Mouse (Mus musculus) hindbrain, embryonic 11.5 days (tissue): ENCODE measurements at regions not wholly inside any gene's neighbourhood (a gene's known extent, or its start where the extent isn't known, plus 50 kb on each side); places are given as distances from the start of the nearest gene placed in this dataset.

ENCODE experiments used
- ATAC-seq: fragments of 200-750 bp; cut with Nextera tagmentation; 2 replicates; pipeline ENCODE4 v1.8.0; 2017; ENCODE audit warnings: mild to moderate bottlenecking, moderate TSS enrichment, moderate library complexity; ENCODE audit not compliant: low FRiP score
- DNase-seq: peaks from one replicate; pipeline ENCODE4 v3.0.0-alpha.2; 2015; ENCODE audit warnings: low spot score
- H3K27ac ChIP-seq: fragments of 300-500 bp; sonication (generic); 2 replicates; pipeline ENCODE4 v1.5.1; 2014; ENCODE audit warnings: mild to moderate bottlenecking, low read depth, low read length
- H3K27me3 ChIP-seq: fragments of 300-500 bp; sonication (generic); 2 replicates; pipeline ENCODE4 v1.6.1; 2014; ENCODE audit warnings: mild to moderate bottlenecking, low read length, moderate library complexity, mixed read lengths; ENCODE audit not compliant: control insufficient read depth, insufficient read depth
- H3K36me3 ChIP-seq: fragments of 300-500 bp; sonication (generic); 2 replicates; pipeline ENCODE4 v1.6.1; 2014; ENCODE audit warnings: mild to moderate bottlenecking, low read length, moderate library complexity, mixed read lengths; ENCODE audit not compliant: control insufficient read depth, insufficient read depth
- H3K4me1 ChIP-seq: fragments of 300-500 bp; sonication (generic); replicated peaks from 2 replicates; pipeline ENCODE4 v1.6.1; 2014; ENCODE audit warnings: low read length, mixed read lengths; ENCODE audit not compliant: control insufficient read depth, insufficient read depth
- H3K4me2 ChIP-seq: fragments of 300-500 bp; sonication (generic); replicated peaks from 2 replicates; pipeline ENCODE4 v1.6.1; 2014; ENCODE audit warnings: mild to moderate bottlenecking, low read depth, low read length
- H3K4me3 ChIP-seq: fragments of 300-500 bp; sonication (generic); 2 replicates; pipeline ENCODE4 v1.5.1; 2014; ENCODE audit warnings: low read depth, low read length
- H3K9ac ChIP-seq: fragments of 300-500 bp; sonication (generic); 2 replicates; pipeline ENCODE4 v1.6.1; 2014; ENCODE audit warnings: low read depth, low read length
- H3K9me3 ChIP-seq: fragments of 300-500 bp; sonication (generic); 2 replicates; pipeline ENCODE4 v1.6.1; 2016; ENCODE audit warnings: low read length; ENCODE audit not compliant: control insufficient read depth
- WGBS: fragments of 180-500 bp; shearing (Covaris S2); extraction: QIAGEN DNeasy Blood & Tissue Kit; methylation state at CpG from one replicate; pipeline ENCODE4 v1.1.7; 2014; 5-methylcytosine and 5-hydroxymethylcytosine counted together

DNA sequence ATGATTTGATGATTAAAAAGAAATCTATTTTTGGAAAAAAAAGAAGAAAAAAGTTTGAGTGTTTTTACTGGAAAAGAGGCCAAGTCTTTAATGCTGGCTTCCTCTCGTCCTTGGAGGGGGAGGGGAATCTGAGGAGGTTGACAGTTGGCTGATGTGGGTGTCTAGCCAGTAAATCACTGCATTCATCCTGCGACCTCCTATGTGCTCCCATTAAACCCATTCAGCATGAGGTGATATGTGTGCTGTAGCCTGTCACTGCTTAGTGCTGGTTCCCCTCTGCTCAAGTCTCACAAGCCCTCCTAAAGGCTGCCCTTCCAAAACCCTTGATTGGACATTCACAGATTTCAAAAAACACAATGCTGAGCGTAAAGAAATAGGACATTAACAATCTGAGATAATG lies 68.7 kb downstream of the Atoh1 start:
- ATAC-seq (no peak), DNase-seq (no peak)
- Histone ChIP-seq H3K36me3 (no peaks in the 10 kb centered on the region), H3K4me3 (no peak overlapping the region), H3K4me1 (no peaks in the 10 kb centered on the region), H3K27ac (no peak overlapping the region), H3K9ac (no peak overlapping the region), H3K4me2 (no peak overlapping the region), H3K9me3 (no peaks in the 10 kb centered on the region), H3K27me3 (no peaks in the 10 kb centered on the region; the same call in 1 of the 2 replicates)
- 38% methylated on average over 3 of the region's 3 CpGs for WGBS

DNA sequence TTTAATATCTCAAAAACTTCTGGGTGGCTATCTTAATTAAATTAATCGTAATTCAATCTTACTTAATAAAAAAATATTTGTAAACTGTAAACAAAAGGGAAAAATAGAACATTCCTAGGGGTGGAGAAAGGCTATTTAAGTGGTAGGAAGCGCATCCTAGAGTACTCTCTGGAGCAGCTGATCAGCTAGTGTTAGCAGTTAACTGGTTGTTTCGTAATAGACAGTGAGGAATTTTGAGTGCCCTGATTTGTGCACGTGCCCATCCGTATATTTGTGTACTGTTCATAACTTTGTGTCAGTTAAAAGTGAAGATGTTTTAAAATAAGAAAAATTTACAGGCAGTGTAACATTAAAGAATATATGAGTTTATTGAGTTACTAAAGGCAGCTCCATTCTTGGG lies 69.9 kb downstream of the Atoh1 start:
- Histone ChIP-seq H3K27me3 (no peaks in the 10 kb centered on the region; the same call in 1 of the 2 replicates), H3K4me2 (peak overlapping the region; percentile 60; the same call in 1 of the 2 replicates), H3K27ac (no peak overlapping the region), H3K4me1 (no peaks in the 10 kb centered on the region), H3K9me3 (no peaks in the 10 kb centered on the region), H3K4me3 (peak overlapping the region; percentile 36), H3K36me3 (no peaks in the 10 kb centered on the region), H3K9ac (0 out of 2 replicates have a peak overlapping the region, but pooled peaks have one; percentile 43)
- DNase-seq (no peak), ATAC-seq (0 out of 2 replicates have a peak, but pooled peaks have one; percentile 28)
- 66% methylated on average over 5 of the region's 5 CpGs for WGBS

GRCm38 (mm10) chr6:64799306-64800001 lies 70.5 kb downstream of the Atoh1 start:
- Histone ChIP-seq H3K27ac (no peak overlapping the region), H3K9ac (peak overlapping the region; percentile 43; the same call in 1 of the 2 replicates), H3K36me3 (no peaks in the 10 kb centered on the region), H3K4me1 (no peaks in the 10 kb centered on the region), H3K4me3 (peak overlapping the region; percentile 36), H3K27me3 (no peaks in the 10 kb centered on the region; the same call in 1 of the 2 replicates), H3K9me3 (no peaks in the 10 kb centered on the region), H3K4me2 (peak overlapping the region; percentile 60)
- DNase-seq = peak; percentile 61
- ATAC-seq = peak; percentile 82
- WGBS = 9% methylated on average over 22 of the region's 22 CpGs

GRCm38 (mm10) chr6:64800965-64801364 lies 72.0 kb downstream of the Atoh1 start:
- Histone ChIP-seq H3K4me2 (no peak overlapping the region), H3K4me3 (no peak overlapping the region), H3K27ac (no peak overlapping the region), H3K27me3 (no peaks in the 10 kb centered on the region; the same call in 1 of the 2 replicates), H3K4me1 (no peaks in the 10 kb centered on the region), H3K9me3 (no peaks in the 10 kb centered on the region), H3K36me3 (no peaks in the 10 kb centered on the region), H3K9ac (no peak overlapping the region)
- 24% methylated on average over 3 of the region's 3 CpGs for WGBS
- DNase-seq (no peak), ATAC-seq (no peak)

DNA sequence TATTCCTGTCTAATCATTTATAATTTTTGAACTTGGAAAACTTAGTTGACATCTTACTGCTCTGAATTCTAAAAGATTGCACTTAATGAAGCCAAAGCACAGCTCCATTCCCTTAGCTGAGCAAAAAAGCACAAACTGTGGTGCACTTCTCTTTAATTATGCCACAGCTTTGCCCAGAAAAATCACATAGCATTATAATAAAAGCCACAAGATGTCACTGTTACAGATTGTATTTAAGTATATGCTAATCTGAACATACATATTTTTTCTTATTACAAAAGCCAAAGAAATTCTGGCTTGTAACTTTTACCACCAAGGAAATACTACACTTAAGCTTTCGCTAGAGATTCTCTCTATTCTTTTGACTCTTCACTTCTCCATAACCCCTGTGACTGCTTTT lies 86.2 kb downstream of the Atoh1 start:
- H3K27ac ChIP-seq = no peak overlapping the region
- no peak overlapping the region for H3K4me3 ChIP-seq
- DNase-seq (no peak), ATAC-seq (no peak)
- no peaks in the 10 kb centered on the region for H3K9me3 ChIP-seq
- H3K36me3 ChIP-seq = no peaks in the 10 kb centered on the region
- H3K9ac ChIP-seq = no peak overlapping the region
- no peaks in the 10 kb centered on the region for H3K4me1 ChIP-seq
- no peaks in the 10 kb centered on the region for H3K27me3 ChIP-seq
- WGBS = 93% methylated on average over 1 of the region's 1 CpGs
- no peak overlapping the region for H3K4me2 ChIP-seq

- Histone ChIP-seq H3K9ac (no peak overlapping the region), H3K27ac (no peak overlapping the region), H3K27me3 (no peaks in the 10 kb centered on the region), H3K4me2 (no peak overlapping the region), H3K36me3 (no peaks in the 10 kb centered on the region), H3K4me3 (no peak overlapping the region), H3K4me1 (no peaks in the 10 kb centered on the region), H3K9me3 (no peaks in the 10 kb centered on the region)
- ATAC-seq (peak; percentile 59), DNase-seq (peak; percentile 16)
- 47% methylated on average over 4 of the region's 4 CpGs for WGBS
Measured at GRCm38 (mm10) chr6:64849097-64849648, 120.2 kb downstream of the Atoh1 start.

GRCm38 (mm10) chr6:64862901-64863300 lies 134.0 kb downstream of the Atoh1 start:
- H3K4me2 ChIP-seq = no peak overlapping the region
- no peak overlapping the region for H3K4me3 ChIP-seq
- no peaks in the 10 kb centered on the region for H3K9me3 ChIP-seq
- no peaks in the 10 kb centered on the region for H3K27me3 ChIP-seq
- H3K27ac ChIP-seq = no peak overlapping the region
- 77% methylated on average over 4 of the region's 4 CpGs for WGBS
- no peaks in the 10 kb centered on the region for H3K4me1 ChIP-seq
- DNase-seq (no peak), ATAC-seq (no peak)
- no peaks in the 10 kb centered on the region for H3K36me3 ChIP-seq
- no peak overlapping the region for H3K9ac ChIP-seq

GRCm38 (mm10) chr6:64896420-64896819 lies 146.0 kb upstream of the Smarcad1 start:
- ATAC-seq (no peak), DNase-seq (no peak)
- no peaks in the 10 kb centered on the region for H3K27me3 ChIP-seq
- H3K27ac ChIP-seq = no peak overlapping the region
- 88% methylated on average over 5 of the region's 5 CpGs for WGBS
- H3K9ac ChIP-seq = no peak overlapping the region
- H3K36me3 ChIP-seq = no peaks in the 10 kb centered on the region
- no peaks in the 10 kb centered on the region for H3K4me1 ChIP-seq
- H3K4me3 ChIP-seq = no peak overlapping the region
- H3K4me2 ChIP-seq = no peak overlapping the region
- no peaks in the 10 kb centered on the region for H3K9me3 ChIP-seq
